Mouse (Mus musculus) layer of hippocampus, adult 9-11 months (tissue): ENCODE data around the gene Evi5l.

ENCODE experiments used
- DNase-seq: peaks from one replicate; pipeline ENCODE4 v3.0.0; 2022

Gene Evi5l

GRCm38 (mm10) chr8:4165852-4166751 is at the start of gene Evi5l:
Gene Evi5l (plus strand): TSS chr8:4166567.
- peak; percentile 100 for DNase-seq

DNA sequence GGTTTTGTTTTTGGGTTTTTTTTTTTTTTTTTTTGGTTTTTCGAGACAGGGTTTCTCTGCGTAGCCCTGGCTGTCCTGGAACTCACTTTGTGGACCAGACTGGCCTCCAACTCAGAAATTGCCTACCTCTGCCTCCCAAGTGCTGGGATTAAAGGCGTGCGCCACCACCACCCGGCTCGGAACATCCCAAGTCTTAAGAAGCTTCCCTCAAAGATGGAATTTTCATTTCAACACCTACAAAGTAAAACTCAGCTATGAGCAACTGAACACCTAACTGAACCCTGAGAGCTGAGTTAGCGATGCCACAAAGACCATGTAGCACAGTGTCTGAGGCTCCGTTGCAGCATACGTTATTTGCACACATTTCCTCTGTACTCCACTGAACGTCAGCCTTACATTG is 32.6 kb upstream of the Evi5l start, which contains the start of gene Cd209g:
Cd209g (plus strand) TSS at position 301 of the 400 bp plus-strand sequence.
- no peak for DNase-seq

- DNase-seq = peak; percentile 37
These were observed 26.4 kb upstream of the Evi5l start for GRCm38 (mm10) chr8:4139660-4140646.

- no peak for DNase-seq
These were observed 24.6 kb upstream of the Evi5l start for GRCm38 (mm10) chr8:4141721-4142120.

DNA sequence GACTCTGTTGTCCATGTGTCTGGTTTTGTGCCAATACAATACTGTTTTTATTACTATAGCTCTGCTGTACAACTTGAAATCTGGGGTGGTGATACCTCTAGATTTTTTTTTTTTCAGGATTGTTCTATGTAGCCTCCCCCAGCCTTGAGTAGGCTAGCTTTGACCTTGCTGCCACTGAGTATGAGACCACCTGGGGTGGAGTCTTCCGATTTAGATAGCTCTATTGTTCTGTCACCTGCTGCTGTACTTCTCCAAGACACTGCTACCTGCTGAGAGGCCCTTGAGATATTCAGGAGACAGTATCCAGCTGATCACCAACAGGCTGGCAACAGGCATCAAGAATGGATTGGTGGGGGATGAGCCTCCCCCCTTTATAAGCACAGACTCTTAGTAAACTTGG is 19.1 kb upstream of the Evi5l start:
- DNase-seq = no peak

GRCm38 (mm10) chr8:4154878-4155277 is 11.5 kb upstream of the Evi5l start:
- no peak for DNase-seq

GRCm38 (mm10) chr8:4162786-4163185 is 3.6 kb upstream of the Evi5l start:
- no peak for DNase-seq

- peak; percentile 17 for DNase-seq
These were observed 1.1 kb upstream of the Evi5l start for GRCm38 (mm10) chr8:4165176-4165851.

DNA sequence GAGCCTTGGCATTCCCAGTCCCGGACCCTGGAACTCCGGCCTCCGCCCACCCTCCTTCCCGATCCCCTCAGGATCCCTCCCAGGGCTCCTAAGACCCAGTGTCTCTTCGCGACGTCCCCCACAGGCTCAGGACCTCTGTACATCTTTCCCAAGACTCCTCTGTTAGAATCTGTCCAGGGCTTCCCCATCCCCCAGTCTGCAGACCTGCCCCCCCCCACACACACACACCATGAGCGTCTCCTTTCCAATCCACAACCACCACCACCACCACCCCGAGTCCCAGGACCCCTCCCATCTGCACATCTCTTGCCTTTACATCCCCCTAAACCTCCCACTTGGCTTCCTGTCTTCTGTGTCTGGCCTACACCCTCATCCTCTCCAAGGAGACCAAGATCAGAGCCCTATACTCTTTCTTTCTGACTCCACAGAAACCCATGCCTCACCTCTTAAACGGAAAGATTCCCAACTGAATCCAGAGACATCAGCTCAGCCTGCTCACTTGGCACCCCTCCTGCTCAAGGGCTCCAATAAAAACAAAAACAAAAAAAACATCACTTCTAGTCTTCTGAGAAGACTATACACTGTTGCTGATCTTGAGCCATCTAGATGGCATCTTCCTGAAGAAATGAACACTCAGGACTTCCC is 636 bp downstream of the Evi5l start:
- DNase-seq = no peak

DNA sequence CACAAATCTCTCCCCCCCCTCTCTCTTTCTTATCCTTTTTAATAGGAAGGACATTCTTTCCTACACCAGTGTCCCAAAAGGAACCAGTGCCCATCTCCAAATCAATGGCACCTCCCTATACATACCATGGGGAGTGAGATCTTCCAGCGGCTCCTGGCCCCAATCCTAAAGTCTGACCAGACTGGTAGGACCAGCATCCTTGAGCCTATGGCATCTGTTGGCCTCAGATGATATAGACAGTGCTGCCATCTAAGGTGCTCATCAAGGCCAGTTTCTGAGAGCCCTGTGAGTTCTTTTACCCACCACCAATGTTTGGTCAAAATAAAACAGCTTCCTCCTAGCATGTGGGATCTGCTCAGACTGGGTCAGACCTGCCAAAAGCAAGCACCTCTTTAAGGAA is 1.6 kb downstream of the Evi5l start:
- no peak for DNase-seq

DNA sequence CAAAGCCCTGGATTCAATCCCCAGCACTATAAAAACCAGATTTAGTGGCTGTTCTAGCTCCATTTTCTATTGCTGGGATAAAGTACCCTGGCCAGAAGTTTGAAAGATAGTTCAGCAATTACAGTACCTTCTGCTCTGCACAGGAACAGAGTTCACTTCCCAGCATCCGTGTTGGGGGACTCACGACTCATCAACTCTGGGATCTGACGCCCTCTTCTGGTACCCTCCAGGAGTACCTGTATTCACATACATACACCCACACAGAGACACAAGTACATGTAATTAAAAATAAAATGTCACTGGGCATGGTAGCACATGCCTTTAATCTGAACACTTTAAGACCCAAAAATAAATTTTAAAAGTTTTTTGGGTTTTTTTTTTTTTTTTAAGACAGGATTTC is 6.1 kb downstream of the Evi5l start:
- DNase-seq = no peak

DNA sequence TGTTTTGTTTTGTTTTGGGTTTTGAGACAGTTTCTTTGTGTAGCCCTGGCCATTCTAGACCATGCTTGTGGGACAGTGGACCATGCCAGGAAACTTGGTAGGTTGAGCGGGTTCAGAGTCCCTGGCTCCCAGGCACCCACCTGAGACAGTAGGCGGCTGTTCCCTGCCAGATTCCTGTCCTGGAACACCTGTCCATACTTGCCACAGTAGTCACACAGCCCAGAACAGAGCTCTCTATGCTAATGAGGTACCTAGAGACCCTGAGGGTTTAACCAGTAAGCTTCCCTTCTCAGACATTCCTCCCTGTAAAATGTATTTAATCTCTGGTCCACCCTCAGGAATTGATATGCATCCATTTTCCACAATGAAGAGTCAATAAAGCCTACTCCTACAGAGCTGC is 7.7 kb downstream of the Evi5l start:
- DNase-seq = no peak

- DNase-seq = no peak
These were observed 17.0 kb downstream of the Evi5l start for GRCm38 (mm10) chr8:4183409-4183808.

- DNase-seq = no peak
These were observed 19.8 kb downstream of the Evi5l start for GRCm38 (mm10) chr8:4186151-4186550.

DNA sequence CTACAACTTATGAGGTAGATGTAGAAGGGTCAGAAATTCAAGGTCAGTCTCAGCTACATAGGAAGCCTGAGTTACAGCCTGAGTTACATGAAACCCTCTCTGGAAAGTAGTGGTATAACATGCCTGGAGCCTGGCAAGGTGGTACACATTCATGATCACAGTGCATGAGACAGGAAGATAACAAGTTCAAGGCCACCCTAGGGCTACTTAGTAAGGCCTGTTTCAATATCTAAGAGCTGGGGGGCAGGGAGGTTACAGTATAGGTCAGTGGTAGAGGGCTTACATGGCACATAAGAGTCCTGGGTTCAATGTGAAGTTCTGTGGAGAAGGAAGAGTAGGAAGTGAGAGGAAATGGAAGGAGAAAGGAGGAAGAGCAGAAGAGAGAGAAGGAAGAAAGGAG is 22.2 kb downstream of the Evi5l start:
- DNase-seq = no peak

DNA sequence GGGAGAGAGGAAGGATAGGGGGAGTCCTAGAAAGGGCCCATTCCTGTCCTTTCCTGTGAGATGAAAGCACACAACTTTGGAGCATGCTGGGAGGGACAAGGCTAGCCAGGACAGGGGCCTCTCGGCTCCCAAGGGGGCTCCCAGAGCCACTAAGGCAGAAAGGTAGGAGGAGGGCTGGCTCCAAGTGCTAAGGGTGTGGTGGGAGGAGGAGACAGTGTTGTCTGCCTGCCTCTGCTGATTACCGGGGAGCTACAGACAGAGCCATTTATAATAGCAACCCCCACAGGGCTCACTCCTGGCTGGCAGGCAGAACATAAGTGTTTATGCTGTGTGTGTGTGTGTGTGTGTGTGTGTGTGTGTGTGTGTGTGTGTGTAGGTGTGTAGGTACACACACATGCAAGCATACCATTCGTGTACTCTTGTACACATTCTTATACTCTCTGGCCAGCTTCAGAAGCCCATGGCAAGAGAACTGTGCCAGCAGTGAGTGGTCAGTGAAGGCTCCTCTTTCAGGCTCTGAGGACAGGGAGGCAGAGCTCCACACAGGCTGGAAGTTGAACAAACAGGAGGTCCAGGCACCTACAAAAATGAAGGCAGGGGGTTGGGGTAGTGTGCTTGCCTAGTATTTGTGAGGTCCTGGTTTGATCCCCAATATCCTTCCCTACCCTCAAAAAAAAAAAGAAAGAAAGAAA is 22.8 kb downstream of the Evi5l start:
- DNase-seq = no peak

DNA sequence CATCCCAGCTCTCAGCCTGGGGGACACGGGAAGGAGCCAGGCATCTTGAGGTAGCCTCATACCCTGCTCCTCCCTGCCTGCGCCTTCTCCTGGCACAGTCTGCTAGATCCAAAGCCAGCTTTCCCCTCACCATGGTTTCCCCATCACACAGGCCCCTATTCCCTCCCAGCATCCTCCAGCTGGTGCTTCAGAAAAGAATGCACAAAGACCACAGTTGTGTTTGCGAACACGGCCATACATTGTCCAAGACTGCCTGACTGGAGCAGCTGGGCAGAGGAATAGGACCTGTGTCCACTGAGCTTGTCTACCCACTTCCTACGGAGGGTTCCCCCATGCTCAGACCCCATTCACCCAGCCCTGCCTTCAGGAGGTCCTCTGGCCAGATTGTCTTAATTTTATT is 25.9 kb downstream of the Evi5l start:
- peak; percentile 87 for DNase-seq

DNA sequence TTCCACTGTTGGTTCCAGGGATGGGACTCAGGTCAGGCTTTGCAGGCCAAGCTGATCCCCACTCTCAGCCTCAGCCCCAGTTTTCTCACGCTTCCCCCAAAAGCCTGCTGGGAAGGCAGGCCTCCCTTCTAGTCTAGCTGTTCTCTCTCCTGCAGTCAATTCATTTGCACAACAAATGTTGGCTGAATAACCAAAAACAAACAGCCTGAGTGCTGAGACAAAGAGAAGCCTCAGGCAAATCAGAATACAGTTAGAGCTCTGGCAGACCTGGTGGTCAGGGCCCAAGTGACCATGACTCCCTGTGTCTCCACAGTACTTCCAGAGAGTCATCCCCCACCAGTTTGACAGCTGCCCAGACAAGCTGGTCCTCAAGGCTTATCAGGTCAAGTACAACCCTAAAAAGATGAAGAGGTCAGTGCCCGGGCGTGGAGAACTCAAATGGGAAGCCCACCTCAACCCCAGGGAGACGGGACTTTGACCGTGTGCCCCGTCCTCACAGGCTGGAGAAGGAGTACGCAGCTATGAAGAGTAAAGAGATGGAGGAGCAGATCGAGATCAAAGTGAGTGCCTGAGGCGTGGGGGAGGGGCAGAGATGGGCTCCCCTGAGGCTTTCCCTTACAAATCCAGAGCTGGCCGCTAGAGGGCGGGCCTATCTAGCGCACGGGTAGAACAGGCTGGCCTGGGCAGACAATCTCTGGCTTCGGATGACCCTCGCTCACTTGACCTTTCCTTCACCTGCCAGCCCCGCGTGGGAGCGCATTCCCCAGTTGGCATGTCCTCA is 26.6 kb downstream of the Evi5l start:
- peak; percentile 88 for DNase-seq

- DNase-seq = no peak
These were observed 27.2 kb downstream of the Evi5l start for GRCm38 (mm10) chr8:4193588-4193894.

DNA sequence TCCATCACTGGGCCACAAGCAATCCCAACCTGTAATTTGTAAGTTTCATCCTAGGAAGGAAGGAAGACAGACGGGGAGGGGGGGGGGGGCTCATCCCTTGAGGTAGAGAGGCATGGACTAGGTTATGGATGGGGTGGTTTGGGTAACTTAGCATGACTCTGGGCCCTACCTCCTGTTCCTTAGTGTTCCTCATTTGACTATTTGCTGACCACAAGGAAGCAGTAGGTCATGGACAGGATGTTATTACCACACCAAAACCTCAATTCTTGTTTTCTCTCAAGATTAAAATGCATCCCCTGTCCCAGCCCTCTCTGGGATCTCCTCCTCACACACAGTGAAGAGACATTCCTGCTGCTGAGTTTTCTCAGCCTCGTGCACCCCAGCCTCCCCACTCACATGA is 35.0 kb downstream of the Evi5l start:
- DNase-seq = no peak
